ENCODE assay signal across 7 mouse cellular contexts in the genomic region with DNA sequence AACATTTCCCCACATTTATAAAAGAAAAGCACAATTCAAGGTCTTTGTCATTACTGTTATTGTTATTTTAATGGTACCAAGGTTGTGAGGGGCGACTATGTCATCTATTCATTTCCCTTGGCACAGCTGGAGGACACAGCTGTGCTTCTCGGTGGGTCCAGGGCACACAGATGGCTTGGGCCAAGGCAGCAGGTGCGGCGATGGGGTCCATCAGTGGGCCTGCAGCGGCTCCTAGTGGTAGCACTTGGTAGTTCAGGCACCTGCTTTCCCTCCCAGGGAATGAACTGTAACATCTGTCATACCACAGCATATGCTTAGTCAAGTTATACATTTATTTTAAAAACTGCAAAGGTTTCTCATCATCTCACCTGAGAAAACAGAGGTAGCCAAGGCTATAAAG. TPM values are rescaled to one million over a fixed set of nuclear protein-coding genes. Genes with fewer than 3 reads are reported as not detected.
A peak's percentile ranks its signal among the peaks of the same experiment; 100 is the strongest.
DNase-seq lines count a peak whose midpoint lies in the region; ATAC-seq and TF ChIP-seq lines count a peak whose summit lies in the region.

No protein-coding gene starts in this region.

- WGBS in hindbrain, embryonic 13.5 days, result under 1% methylated on average over 5 of the region's 5 CpGs
- under 1% methylated on average over 5 of the region's 5 CpGs for WGBS in midbrain, embryonic 11.5 days

- H3K4me1 ChIP-seq in E14TG2a.4 (replicated peaks; ENCODE audit: low read depth, low read length), result peaks cover 64% of the 10 kb centered on the region
- H3K4me1 ChIP-seq in hindbrain, embryonic 13.5 days (replicated peaks), result peaks cover 24% of the 10 kb centered on the region
- H3K4me1 ChIP-seq in midbrain, embryonic 11.5 days (ENCODE audit: control insufficient read depth, insufficient read depth, low read length), result no peaks in the 10 kb centered on the region; the same call in none of the 2 replicates

- H3K27ac ChIP-seq in hindbrain, embryonic 13.5 days, result no peak overlapping the region
- no peak overlapping the region for H3K27ac ChIP-seq in left cerebral cortex, adult 2 months
- H3K27ac ChIP-seq in midbrain, embryonic 11.5 days (ENCODE audit: low read depth, low read length), result no peak overlapping the region

- TF ChIP-seq CTCF in E14TG2a.4 (conservative IDR thresholded peaks at IDR 0.05; ENCODE audit: low read length), result peak; percentile 84
- TF ChIP-seq CTCF in left cerebral cortex, adult 2 months (IDR thresholded peaks at IDR 0.05), result peak; percentile 96

- no peak overlapping the region for H3K9ac ChIP-seq in hindbrain, embryonic 13.5 days
- no peak overlapping the region for H3K9ac ChIP-seq in midbrain, embryonic 11.5 days (ENCODE audit: low read length)

- peak; percentile 74; the same call in 1 of the 2 replicates for ATAC-seq in hindbrain, embryonic 13.5 days (ENCODE audit: low FRiP score)
- ATAC-seq in midbrain, embryonic 11.5 days (ENCODE audit: low FRiP score), result peak; percentile 79

- peaks cover 22% of the 10 kb centered on the region for H3K27me3 ChIP-seq in E14TG2a.4 (ENCODE audit: insufficient read depth, low read length)
- peaks cover 80% of the 10 kb centered on the region for H3K27me3 ChIP-seq in hindbrain, embryonic 13.5 days
- peaks cover 20% of the 10 kb centered on the region for H3K27me3 ChIP-seq in midbrain, embryonic 11.5 days (ENCODE audit: control insufficient read depth, insufficient read depth, low read length)

- no peaks in the 10 kb centered on the region for H3K9me3 ChIP-seq in E14TG2a.4 (ENCODE audit: low read length)
- H3K9me3 ChIP-seq in hindbrain, embryonic 13.5 days, result no peaks in the 10 kb centered on the region
- H3K9me3 ChIP-seq in midbrain, embryonic 11.5 days (ENCODE audit: control insufficient read depth, low read length), result no peaks in the 10 kb centered on the region

- H3K4me2 ChIP-seq in hindbrain, embryonic 13.5 days, result no peak overlapping the region
- H3K4me2 ChIP-seq in midbrain, embryonic 11.5 days, result no peak overlapping the region

- DNase-seq in NIH3T3 (ENCODE audit: low read depth), result peak; percentile 8
- peak; percentile 70 for DNase-seq in embryo, embryonic 10 days (ENCODE audit: low spot score)
- peak; percentile 68 to 85 for DNase-seq in left cerebral cortex, adult 2 months (ENCODE audit: extremely low spot score in 1 of 2, low spot score in 2 of 2)
- peak; percentile 98 for DNase-seq in midbrain, embryonic 11.5 days (ENCODE audit: low spot score, missing footprints)
- peak; percentile 17 to 71 for DNase-seq in spleen, postnatal 4 days (ENCODE audit: low spot score in 2 of 2)

- no peaks in the 10 kb centered on the region for H3K36me3 ChIP-seq in E14TG2a.4 (ENCODE audit: insufficient read depth, low read length)
- H3K36me3 ChIP-seq in hindbrain, embryonic 13.5 days, result no peaks in the 10 kb centered on the region
- H3K36me3 ChIP-seq in midbrain, embryonic 11.5 days (ENCODE audit: control insufficient read depth, insufficient read depth, low read length), result no peaks in the 10 kb centered on the region

- no peak overlapping the region for H3K4me3 ChIP-seq in E14TG2a.4 (replicated peaks; ENCODE audit: low read length)
- H3K4me3 ChIP-seq in hindbrain, embryonic 13.5 days, result no peak overlapping the region
- no peak overlapping the region for H3K4me3 ChIP-seq in left cerebral cortex, adult 2 months
- H3K4me3 ChIP-seq in midbrain, embryonic 11.5 days (ENCODE audit: low read depth, low read length), result no peak overlapping the region

- intact Hi-C loops in left cerebral cortex, adult 2 months (cut with DNase I), result loop anchor here (5.0 to 10.0 kb wide), 5 partner anchors 62 to 1195 kb away; a partner anchor contains a TSS

RNA-seq across cellular contexts. Expression of a gene that starts 7.0 kb away (rescaled TPM):
- polyA plus RNA-seq in hindbrain, embryonic 13.5 days (2015; fragmentation: Nextera tagmentation; extraction: Ambion mirVana), result 1.9 and 2.8 TPM in 2 replicates
- 10 to 100 TPM; 57.7 to 59.9 TPM for total RNA-seq in left cerebral cortex, adult 2 months (2021)
- 0.23 and 0.36 TPM in 2 replicates for polyA plus RNA-seq in midbrain, embryonic 11.5 days (2014; fragmentation: Nextera tagmentation; extraction: Ambion mirVana)

Comparison
In these comparisons a context has a peak if more than half of its experiments do, and no peak if none do; other contexts are left out.
1. DNase-seq: peak in every context shown above with its lines; median percentile 98 in midbrain, embryonic 11.5 days; 76 in left cerebral cortex, adult 2 months; 70 in embryo, embryonic 10 days; 44 in spleen, postnatal 4 days; 8 in NIH3T3.